Mouse (Mus musculus) small intestine, adult 2 months (tissue): ENCODE data around the gene Tle3. TPM values are rescaled to one million over a fixed set of nuclear protein-coding genes. Genes with fewer than 3 reads are reported as not detected.
A peak's percentile ranks its signal among the peaks of the same experiment; 100 is the strongest.

Experiments used
- H3K27ac ChIP-seq: fragments of 200-500 bp; 2 replicates; pipeline ENCODE4 v1.5.1; 2012; ENCODE audit warnings: low read depth, low read length, control low read depth, inconsistent platforms; ENCODE audit not compliant: insufficient read depth
- H3K27me3 ChIP-seq: fragments of 200-500 bp; 2 replicates; pipeline ENCODE4 v1.6.1; 2012; ENCODE audit warnings: mild to moderate bottlenecking, moderate library complexity, low read length, inconsistent platforms; ENCODE audit not compliant: control insufficient read depth, insufficient read depth
- H3K36me3 ChIP-seq: fragments of 200-500 bp; 2 replicates; pipeline ENCODE4 v1.6.1; 2012; ENCODE audit warnings: mild to moderate bottlenecking, low read length, control low read depth, inconsistent platforms; ENCODE audit not compliant: control insufficient read depth, insufficient read depth
- H3K4me1 ChIP-seq: fragments of 200-500 bp; 2 replicates; pipeline ENCODE4 v1.6.1; 2012; ENCODE audit warnings: low read length, inconsistent platforms, mixed read lengths; ENCODE audit not compliant: control insufficient read depth, insufficient read depth, insufficient read length
- H3K4me3 ChIP-seq: fragments of 200-500 bp; 2 replicates; pipeline ENCODE4 v1.5.1; 2012; ENCODE audit warnings: low read depth, mild to moderate bottlenecking, control low read depth, inconsistent platforms, low read length, moderate library complexity
- CTCF ChIP-seq: fragments of 200-500 bp; IDR thresholded peaks from 2 replicates; pipeline ENCODE4 v1.5.1; 2012; ENCODE audit warnings: low read depth, mild to moderate bottlenecking, control low read depth, inconsistent platforms, low read length, moderate library complexity, mixed read lengths; ENCODE audit not compliant: insufficient replicate concordance, insufficient read length; ENCODE audit errors: extremely low read depth
- POLR2A ChIP-seq: fragments of 200-500 bp; IDR thresholded peaks from 2 replicates; pipeline ENCODE4 v1.6.1; 2012; ENCODE audit warnings: low read depth, mild to moderate bottlenecking, control low read depth, inconsistent platforms, low read length, moderate library complexity
- WGBS: fragments of 180-500 bp; shearing (Covaris S2); methylation state at CpG from one replicate; pipeline ENCODE4 v1.1.7; 2018; 5-methylcytosine and 5-hydroxymethylcytosine counted together
- polyA plus RNA-seq: library from polyadenylated mRNA; depleted of rRNA; stranded (reverse); fragments of >200 nt; gene quantifications from 2 replicates; pipeline ENCODE4 v1.2.3, GENCODE M21; 2012

Gene Tle3
- polyA plus RNA-seq, 1 experiment, result 136 TPM

GRCm38 (mm10) chr9:61340333-61340732 lies 31.8 kb upstream of the Tle3 start:
- H3K27me3 ChIP-seq, result no peaks in the 10 kb centered on the region
- H3K27ac ChIP-seq, result no peak overlapping the region
- H3K36me3 ChIP-seq, result no peaks in the 10 kb centered on the region
- TF ChIP-seq CTCF (no peak), POLR2A (no peak)
- H3K4me3 ChIP-seq, result no peak overlapping the region
- H3K4me1 ChIP-seq, result peaks cover 2% of the 10 kb centered on the region; the same call in 1 of the 2 replicates
- WGBS, result 61% methylated on average over 2 of the region's 2 CpGs

- WGBS, result 89% methylated on average over 6 of the region's 6 CpGs
- TF ChIP-seq CTCF (no peak), POLR2A (no peak)
Measured at GRCm38 (mm10) chr9:61342297-61342696, 29.9 kb upstream of the Tle3 start.

GRCm38 (mm10) chr9:61344684-61345083 lies 27.5 kb upstream of the Tle3 start:
- no peaks in the 10 kb centered on the region for H3K27me3 ChIP-seq
- no peak overlapping the region for H3K27ac ChIP-seq
- H3K36me3 ChIP-seq, result no peaks in the 10 kb centered on the region
- peaks cover 9% of the 10 kb centered on the region for H3K4me1 ChIP-seq
- H3K4me3 ChIP-seq, result no peak overlapping the region
- TF ChIP-seq CTCF, result no peak
- no peak for TF ChIP-seq POLR2A
- 90% methylated on average over 6 of the region's 6 CpGs for WGBS

More at GRCm38 (mm10) chr9:61342297-61342696, 29.9 kb upstream of the Tle3 start:
- H3K27ac ChIP-seq, result no peak overlapping the region
- no peaks in the 10 kb centered on the region for H3K27me3 ChIP-seq
- H3K4me3 ChIP-seq, result no peak overlapping the region
- no peaks in the 10 kb centered on the region; the same call in 1 of the 2 replicates for H3K4me1 ChIP-seq
- H3K36me3 ChIP-seq, result no peaks in the 10 kb centered on the region

GRCm38 (mm10) chr9:61347011-61347410 lies 25.2 kb upstream of the Tle3 start:
- TF ChIP-seq POLR2A (no peak), CTCF (no peak)
- Histone ChIP-seq H3K4me1 (peaks cover 23% of the 10 kb centered on the region), H3K27me3 (no peaks in the 10 kb centered on the region), H3K4me3 (no peak overlapping the region), H3K36me3 (no peaks in the 10 kb centered on the region), H3K27ac (no peak overlapping the region)
- WGBS, result 46% methylated on average over 7 of the region's 7 CpGs

GRCm38 (mm10) chr9:61348036-61348435 lies 24.1 kb upstream of the Tle3 start:
- peaks cover 29% of the 10 kb centered on the region for H3K4me1 ChIP-seq
- no peak overlapping the region for H3K4me3 ChIP-seq
- H3K27me3 ChIP-seq, result no peaks in the 10 kb centered on the region
- H3K36me3 ChIP-seq, result no peaks in the 10 kb centered on the region
- H3K27ac ChIP-seq, result no peak overlapping the region
- TF ChIP-seq CTCF, result no peak
- no peak for TF ChIP-seq POLR2A
- 28% methylated on average over 9 of the region's 9 CpGs for WGBS

GRCm38 (mm10) chr9:61348616-61349015 lies 23.6 kb upstream of the Tle3 start:
- WGBS, result 59% methylated on average over 6 of the region's 6 CpGs
- Histone ChIP-seq H3K36me3 (no peaks in the 10 kb centered on the region), H3K4me3 (no peak overlapping the region), H3K27ac (no peak overlapping the region), H3K27me3 (no peaks in the 10 kb centered on the region), H3K4me1 (peaks cover 34% of the 10 kb centered on the region)
- no peak for TF ChIP-seq POLR2A

GRCm38 (mm10) chr9:61349697-61350096 lies 22.5 kb upstream of the Tle3 start:
- Histone ChIP-seq H3K27me3 (no peaks in the 10 kb centered on the region), H3K4me3 (no peak overlapping the region), H3K4me1 (peaks cover 41% of the 10 kb centered on the region), H3K36me3 (no peaks in the 10 kb centered on the region), H3K27ac (no peak overlapping the region)
- 63% methylated on average over 7 of the region's 7 CpGs for WGBS
- TF ChIP-seq CTCF (no peak), POLR2A (no peak)

- H3K4me3 ChIP-seq, result no peak overlapping the region
- WGBS, result 12% methylated on average over 4 of the region's 4 CpGs
- peak overlapping the region; percentile 70 for H3K27ac ChIP-seq
- no peak for TF ChIP-seq POLR2A
- no peak for TF ChIP-seq CTCF
- peaks cover 41% of the 10 kb centered on the region for H3K4me1 ChIP-seq
- H3K36me3 ChIP-seq, result no peaks in the 10 kb centered on the region
- H3K27me3 ChIP-seq, result no peaks in the 10 kb centered on the region
Measured at GRCm38 (mm10) chr9:61351164-61351563, 21.0 kb upstream of the Tle3 start.
